Mouse (Mus musculus): ENCODE data around the gene Cmtm5.

- TF ChIP-seq CTCF (IDR thresholded peaks at IDR 0.05; ENCODE audit: control insufficient read depth, insufficient read depth, insufficient read length) (no peak), MYOD1 (IDR thresholded peaks at IDR 0.05; ENCODE audit: control insufficient read depth, insufficient read length, low read depth) (no peak), USF1 (IDR thresholded peaks at IDR 0.05; ENCODE audit: low read depth) (no peak), CEBPB (IDR thresholded peaks at IDR 0.05; ENCODE audit: low read depth) (no peak)
Measured at GRCm38 (mm10) chr14:54959197-54959596, 23.1 kb downstream of the Cmtm5 start.

All from C2C12 (cell line).